In the genomic region with DNA sequence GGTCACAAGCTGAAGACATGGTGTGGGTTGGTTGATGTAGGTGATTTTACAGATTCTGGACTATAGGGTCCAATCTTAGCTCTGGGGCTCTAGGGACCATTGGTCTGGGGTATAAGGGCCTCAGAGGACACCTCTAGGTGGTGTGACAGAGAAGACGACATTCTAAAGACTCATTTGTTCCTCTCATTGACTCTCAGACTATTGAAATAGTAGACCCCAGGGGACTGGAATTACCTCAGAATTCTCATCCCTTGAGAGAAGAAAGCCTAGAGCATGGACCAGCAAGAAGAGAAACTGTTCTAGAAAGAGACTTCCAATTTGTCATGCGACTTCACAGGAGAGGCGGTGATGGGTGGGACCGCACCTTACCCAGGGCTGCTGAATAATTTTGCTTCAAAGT, we compare ENCODE assay signal across 29 mouse cellular contexts. TPM values are rescaled to one million over a fixed set of nuclear protein-coding genes. Genes with fewer than 3 reads are reported as not detected.
A peak's percentile ranks its signal among the peaks of the same experiment; 100 is the strongest.
DNase-seq lines count a peak whose midpoint lies in the region; ATAC-seq and TF ChIP-seq lines count a peak whose summit lies in the region.
"Had no signal": no experiment of that assay in that cellular context is flagged by ENCODE, and none has a peak within 500 bp of the region (broad histone marks: within the 10 kb centered on the region; RNA-seq: fewer than 3 reads in every experiment).

No protein-coding gene starts in this region.

- DNase-seq in liver, embryonic 14.5 days (ENCODE audit: low read depth in 3 of 3, low spot score in 3 of 3) = no peak
- no peak for DNase-seq in liver, postnatal 0 days
- no peak for DNase-seq in embryo, embryonic 11 days
- DNase-seq in midbrain, embryonic 11.5 days (ENCODE audit: low spot score, missing footprints) = no peak
- DNase-seq: adrenal gland, adult 8-10 months; adrenal gland, postnatal 25 days; cerebellum, adult 11-12 months; cerebellum, adult 9-10 months; cerebellum, postnatal 14 days; forebrain, postnatal 0 days; gastrocnemius, postnatal 25 days; heart, adult 18-20 months; heart, postnatal 10 days; heart, postnatal 36 days had no signal

- H3K27ac ChIP-seq in intestine, embryonic 15.5 days = 0 out of 2 replicates have a peak overlapping the region, but pooled peaks have one; percentile 10
- peak overlapping the region; percentile 50; the same call in 1 of the 2 replicates for H3K27ac ChIP-seq in intestine, postnatal 0 days (ENCODE audit: low read depth, low read length)
- H3K27ac ChIP-seq in liver, embryonic 14.5 days = peak overlapping the region; percentile 97
- H3K27ac ChIP-seq in liver, postnatal 0 days (ENCODE audit: low read depth) = 0 out of 2 replicates have a peak overlapping the region, but pooled peaks have one; percentile 79
- H3K27ac ChIP-seq in forebrain, embryonic 15.5 days (replicated peaks) = no peak overlapping the region
- no peak overlapping the region for H3K27ac ChIP-seq in forebrain, embryonic 16.5 days (ENCODE audit: low read length)
- no peak overlapping the region for H3K27ac ChIP-seq in midbrain, embryonic 11.5 days (ENCODE audit: low read depth, low read length)
- H3K27ac ChIP-seq: embryonic facial prominence, embryonic 12.5 days; embryonic facial prominence, embryonic 15.5 days; forebrain, embryonic 12.5 days; heart, embryonic 15.5 days; hindbrain, embryonic 10.5 days; hindbrain, embryonic 13.5 days had no signal

- no peak overlapping the region for H3K4me3 ChIP-seq in intestine, embryonic 15.5 days (replicated peaks)
- H3K4me3 ChIP-seq in intestine, postnatal 0 days (ENCODE audit: low read depth, low read length) = no peak overlapping the region
- no peak overlapping the region for H3K4me3 ChIP-seq in liver, embryonic 14.5 days (ENCODE audit: insufficient read depth in 1 of 2, low read depth in 2 of 2, low read length in 2 of 2)
- no peak overlapping the region for H3K4me3 ChIP-seq in liver, postnatal 0 days (ENCODE audit: low read depth, low read length)
- H3K4me3 ChIP-seq in forebrain, embryonic 15.5 days = no peak overlapping the region
- no peak overlapping the region for H3K4me3 ChIP-seq in forebrain, embryonic 16.5 days (replicated peaks; ENCODE audit: low read length)
- H3K4me3 ChIP-seq in midbrain, embryonic 11.5 days (ENCODE audit: low read depth, low read length) = no peak overlapping the region
- H3K4me3 ChIP-seq: embryonic facial prominence, embryonic 12.5 days; embryonic facial prominence, embryonic 15.5 days; forebrain, embryonic 12.5 days; heart, embryonic 12.5 days; heart, embryonic 15.5 days; hindbrain, embryonic 10.5 days; hindbrain, embryonic 13.5 days had no signal

- WGBS in intestine, embryonic 15.5 days = 93% methylated on average over 4 of the region's 4 CpGs
- WGBS in intestine, postnatal 0 days = 91% methylated on average over 4 of the region's 4 CpGs
- WGBS in liver, embryonic 14.5 days (ENCODE audit: insufficient replicate concordance) = 90% methylated on average over 4 of the region's 4 CpGs
- WGBS in liver, postnatal 0 days (ENCODE audit: insufficient replicate concordance) = 94% methylated on average over 4 of the region's 4 CpGs
- 93% methylated on average over 4 of the region's 4 CpGs for WGBS in forebrain, embryonic 15.5 days
- 93% methylated on average over 4 of the region's 4 CpGs for WGBS in forebrain, embryonic 16.5 days
- WGBS in midbrain, embryonic 11.5 days = 93% methylated on average over 4 of the region's 4 CpGs

- TF ChIP-seq CTCF in intestine, postnatal 0 days (IDR thresholded peaks at IDR 0.05; ENCODE audit: low read depth) = no peak
- TF ChIP-seq CTCF in liver, embryonic 14.5 days (IDR thresholded peaks at IDR 0.05; ENCODE audit: low read depth) = no peak
- no peak for TF ChIP-seq CTCF in liver, postnatal 0 days (IDR thresholded peaks at IDR 0.05; ENCODE audit: low read depth)

- ATAC-seq in intestine, embryonic 15.5 days = peak; percentile 3; the same call in 1 of the 2 replicates
- ATAC-seq in intestine, postnatal 0 days = no peak
- ATAC-seq in liver, embryonic 14.5 days (ENCODE audit: insufficient read depth) = no peak
- no peak for ATAC-seq in liver, postnatal 0 days
- ATAC-seq in forebrain, embryonic 15.5 days (replicated peaks) = no peak
- ATAC-seq in forebrain, embryonic 16.5 days = no peak
- no peak for ATAC-seq in midbrain, embryonic 11.5 days (ENCODE audit: low FRiP score)
- ATAC-seq: activated CD4-positive, CD25-positive, alpha-beta regulatory T cell, adult 4 months; forebrain, postnatal 0 days; hindbrain, embryonic 16.5 days had no signal

- H3K4me2 ChIP-seq in intestine, embryonic 15.5 days (replicated peaks) = no peak overlapping the region
- peak overlapping the region; percentile 24; the same call in 1 of the 2 replicates for H3K4me2 ChIP-seq in intestine, postnatal 0 days (replicated peaks; ENCODE audit: low read depth)
- no peak overlapping the region for H3K4me2 ChIP-seq in liver, embryonic 14.5 days (ENCODE audit: low read depth)
- H3K4me2 ChIP-seq in liver, postnatal 0 days (ENCODE audit: low read depth, low read length) = no peak overlapping the region
- H3K4me2 ChIP-seq in forebrain, embryonic 15.5 days (replicated peaks) = no peak overlapping the region
- no peak overlapping the region for H3K4me2 ChIP-seq in forebrain, embryonic 16.5 days (ENCODE audit: low read length)
- H3K4me2 ChIP-seq in midbrain, embryonic 11.5 days = no peak overlapping the region
- H3K4me2 ChIP-seq: embryonic facial prominence, embryonic 12.5 days; embryonic facial prominence, embryonic 15.5 days; forebrain, embryonic 12.5 days; heart, embryonic 12.5 days; heart, embryonic 15.5 days; hindbrain, embryonic 13.5 days had no signal

- H3K36me3 ChIP-seq in intestine, embryonic 15.5 days = no peaks in the 10 kb centered on the region
- peaks cover 5% of the 10 kb centered on the region for H3K36me3 ChIP-seq in intestine, postnatal 0 days (ENCODE audit: control insufficient read depth, insufficient read depth)
- peaks cover 43% of the 10 kb centered on the region for H3K36me3 ChIP-seq in liver, embryonic 14.5 days (replicated peaks; ENCODE audit: control insufficient read depth, insufficient read depth, low read depth)
- H3K36me3 ChIP-seq in liver, postnatal 0 days (replicated peaks; ENCODE audit: insufficient read depth, low read length) = peaks cover 45% of the 10 kb centered on the region
- no peaks in the 10 kb centered on the region for H3K36me3 ChIP-seq in forebrain, embryonic 15.5 days
- no peaks in the 10 kb centered on the region for H3K36me3 ChIP-seq in forebrain, embryonic 16.5 days (ENCODE audit: control insufficient read depth, insufficient read depth)
- no peaks in the 10 kb centered on the region for H3K36me3 ChIP-seq in midbrain, embryonic 11.5 days (ENCODE audit: control insufficient read depth, insufficient read depth, low read length)
- H3K36me3 ChIP-seq: embryonic facial prominence, embryonic 12.5 days; embryonic facial prominence, embryonic 15.5 days; forebrain, embryonic 12.5 days; heart, embryonic 12.5 days; heart, embryonic 15.5 days; hindbrain, embryonic 10.5 days; hindbrain, embryonic 13.5 days had no signal

- no peaks in the 10 kb centered on the region for H3K9me3 ChIP-seq in intestine, embryonic 15.5 days
- H3K9me3 ChIP-seq in intestine, postnatal 0 days (ENCODE audit: control insufficient read depth) = 0 out of 2 replicates have a peak, but pooled peaks cover 3% of the 10 kb centered on the region
- no peaks in the 10 kb centered on the region for H3K9me3 ChIP-seq in liver, embryonic 14.5 days (ENCODE audit: control insufficient read depth, low read length)
- peaks cover 5% of the 10 kb centered on the region; the same call in 1 of the 2 replicates for H3K9me3 ChIP-seq in liver, postnatal 0 days (ENCODE audit: low read length)
- no peaks in the 10 kb centered on the region for H3K9me3 ChIP-seq in forebrain, embryonic 15.5 days
- no peaks in the 10 kb centered on the region for H3K9me3 ChIP-seq in forebrain, embryonic 16.5 days (ENCODE audit: control insufficient read depth, low read length)
- no peaks in the 10 kb centered on the region for H3K9me3 ChIP-seq in midbrain, embryonic 11.5 days (ENCODE audit: control insufficient read depth, low read length)
- H3K9me3 ChIP-seq: embryonic facial prominence, embryonic 12.5 days; embryonic facial prominence, embryonic 15.5 days; forebrain, embryonic 12.5 days; heart, embryonic 12.5 days; heart, embryonic 15.5 days; hindbrain, embryonic 10.5 days; hindbrain, embryonic 13.5 days had no signal

- no peaks in the 10 kb centered on the region for H3K27me3 ChIP-seq in intestine, embryonic 15.5 days (replicated peaks)
- H3K27me3 ChIP-seq in intestine, postnatal 0 days (replicated peaks; ENCODE audit: control insufficient read depth, insufficient read depth, low read length) = no peaks in the 10 kb centered on the region
- no peaks in the 10 kb centered on the region for H3K27me3 ChIP-seq in liver, embryonic 14.5 days (ENCODE audit: control insufficient read depth, insufficient read depth, low read length)
- H3K27me3 ChIP-seq in liver, postnatal 0 days (ENCODE audit: insufficient read depth, low read length) = no peaks in the 10 kb centered on the region
- no peaks in the 10 kb centered on the region for H3K27me3 ChIP-seq in forebrain, embryonic 15.5 days
- no peaks in the 10 kb centered on the region for H3K27me3 ChIP-seq in forebrain, embryonic 16.5 days (replicated peaks; ENCODE audit: control insufficient read depth, insufficient read depth, low read length)
- H3K27me3 ChIP-seq in midbrain, embryonic 11.5 days (ENCODE audit: control insufficient read depth, insufficient read depth, low read length) = no peaks in the 10 kb centered on the region
- H3K27me3 ChIP-seq: embryonic facial prominence, embryonic 12.5 days; embryonic facial prominence, embryonic 15.5 days; forebrain, embryonic 12.5 days; heart, embryonic 12.5 days; heart, embryonic 15.5 days; hindbrain, embryonic 13.5 days had no signal

- H3K4me1 ChIP-seq in intestine, embryonic 15.5 days (replicated peaks) = peaks cover 19% of the 10 kb centered on the region
- peaks cover 36% of the 10 kb centered on the region for H3K4me1 ChIP-seq in intestine, postnatal 0 days (replicated peaks; ENCODE audit: control insufficient read depth, insufficient read depth, low read length)
- peaks cover 68 to 80% of the 10 kb centered on the region in 2 experiments for H3K4me1 ChIP-seq in liver, embryonic 14.5 days (replicated peaks; ENCODE audit: control insufficient read depth in 2 of 2, insufficient read depth in 2 of 2, low read length in 1 of 2)
- peaks cover 45% of the 10 kb centered on the region for H3K4me1 ChIP-seq in liver, postnatal 0 days (ENCODE audit: insufficient read depth)
- no peaks in the 10 kb centered on the region for H3K4me1 ChIP-seq in forebrain, embryonic 15.5 days
- H3K4me1 ChIP-seq in forebrain, embryonic 16.5 days (replicated peaks; ENCODE audit: control insufficient read depth, insufficient read depth, low read length) = no peaks in the 10 kb centered on the region
- peaks cover 10% of the 10 kb centered on the region for H3K4me1 ChIP-seq in midbrain, embryonic 11.5 days (ENCODE audit: control insufficient read depth, insufficient read depth, low read length)

- H3K9ac ChIP-seq in intestine, embryonic 15.5 days = no peak overlapping the region
- no peak overlapping the region for H3K9ac ChIP-seq in intestine, postnatal 0 days (ENCODE audit: low read depth, low read length)
- H3K9ac ChIP-seq in liver, embryonic 14.5 days (replicated peaks) = no peak overlapping the region
- no peak overlapping the region for H3K9ac ChIP-seq in liver, postnatal 0 days (replicated peaks)
- no peak overlapping the region for H3K9ac ChIP-seq in forebrain, embryonic 15.5 days (replicated peaks)
- no peak overlapping the region for H3K9ac ChIP-seq in forebrain, embryonic 16.5 days (replicated peaks; ENCODE audit: low read depth, low read length)
- no peak overlapping the region for H3K9ac ChIP-seq in midbrain, embryonic 11.5 days (ENCODE audit: low read length)
- H3K9ac ChIP-seq: embryonic facial prominence, embryonic 12.5 days; embryonic facial prominence, embryonic 15.5 days; forebrain, embryonic 12.5 days; forebrain, postnatal 0 days; heart, embryonic 12.5 days; heart, embryonic 15.5 days; hindbrain, embryonic 13.5 days had no signal

- TF ChIP-seq EP300 in liver, embryonic 14.5 days (IDR thresholded peaks at IDR 0.05; ENCODE audit: low read depth) = no peak
- TF ChIP-seq EP300 in liver, postnatal 0 days (IDR thresholded peaks at IDR 0.05; ENCODE audit: low read depth) = no peak

RNA-seq across cellular contexts. Expression of a gene that starts 14.1 kb away (rescaled TPM):
- 3.0 and 3.6 TPM in 2 replicates for polyA plus RNA-seq in intestine, embryonic 15.5 days (2015; fragmentation: Nextera tagmentation; extraction: Ambion mirVana)
- polyA plus RNA-seq in intestine, postnatal 0 days (2015; fragmentation: Nextera tagmentation; extraction: Ambion mirVana) = 1.9 and 2.9 TPM in 2 replicates
- 122 and 308 TPM in 2 replicates for polyA plus RNA-seq in liver, embryonic 14.5 days (2012; rRNA removed)
- 37.0 and 38.7 TPM in 2 replicates for polyA plus RNA-seq in liver, embryonic 14.5 days (2014; fragmentation: Nextera tagmentation; extraction: Ambion mirVana)
- polyA plus RNA-seq in liver, postnatal 0 days (2015; fragmentation: Nextera tagmentation; extraction: Ambion mirVana) = 17.2 and 20.0 TPM in 2 replicates
- 0.36 TPM in 1 of 2 replicates, not detected in the other for polyA plus RNA-seq in forebrain, embryonic 15.5 days (2015; fragmentation: Nextera tagmentation; extraction: Ambion mirVana)
- polyA plus RNA-seq in forebrain, embryonic 16.5 days (2015; fragmentation: Nextera tagmentation; extraction: Ambion mirVana) = 0.27 TPM in 1 of 2 replicates, not detected in the other
- polyA plus RNA-seq in midbrain, embryonic 11.5 days (2014; fragmentation: Nextera tagmentation; extraction: Ambion mirVana) = 0.93 and 1.2 TPM in 2 replicates
- polyA plus RNA-seq: forebrain, postnatal 0 days had no signal

RNA-seq across cellular contexts. Expression of a gene that starts 15.3 kb away (rescaled TPM):
- polyA plus RNA-seq in intestine, embryonic 15.5 days (2015; fragmentation: Nextera tagmentation; extraction: Ambion mirVana) = 32.0 and 37.2 TPM in 2 replicates
- polyA plus RNA-seq in intestine, postnatal 0 days (2015; fragmentation: Nextera tagmentation; extraction: Ambion mirVana) = 66.9 and 68.5 TPM in 2 replicates
- polyA plus RNA-seq in liver, embryonic 14.5 days (2012; rRNA removed) = 4.0 and 5.8 TPM in 2 replicates
- 9.3 and 9.8 TPM in 2 replicates for polyA plus RNA-seq in liver, embryonic 14.5 days (2014; fragmentation: Nextera tagmentation; extraction: Ambion mirVana)
- 5.9 and 6.5 TPM in 2 replicates for polyA plus RNA-seq in liver, postnatal 0 days (2015; fragmentation: Nextera tagmentation; extraction: Ambion mirVana)
- polyA plus RNA-seq in forebrain, embryonic 15.5 days (2015; fragmentation: Nextera tagmentation; extraction: Ambion mirVana) = 36.8 and 40.5 TPM in 2 replicates
- polyA plus RNA-seq in forebrain, embryonic 16.5 days (2015; fragmentation: Nextera tagmentation; extraction: Ambion mirVana) = 32.4 and 42.0 TPM in 2 replicates
- 39.6 and 41.8 TPM in 2 replicates for polyA plus RNA-seq in midbrain, embryonic 11.5 days (2014; fragmentation: Nextera tagmentation; extraction: Ambion mirVana)

RNA-seq across cellular contexts. Expression of a gene that starts 44.9 kb away (rescaled TPM):
- polyA plus RNA-seq in intestine, embryonic 15.5 days (2015; fragmentation: Nextera tagmentation; extraction: Ambion mirVana) = 0.20 and 0.34 TPM in 2 replicates
- polyA plus RNA-seq in intestine, postnatal 0 days (2015; fragmentation: Nextera tagmentation; extraction: Ambion mirVana) = 0.22 and 0.44 TPM in 2 replicates
- polyA plus RNA-seq in liver, embryonic 14.5 days (2012; rRNA removed) = 2.1 and 2.4 TPM in 2 replicates
- polyA plus RNA-seq in liver, embryonic 14.5 days (2014; fragmentation: Nextera tagmentation; extraction: Ambion mirVana) = 2.7 and 2.9 TPM in 2 replicates
- polyA plus RNA-seq in liver, postnatal 0 days (2015; fragmentation: Nextera tagmentation; extraction: Ambion mirVana) = 0.80 and 0.98 TPM in 2 replicates
- 0.36 and 0.56 TPM in 2 replicates for polyA plus RNA-seq in forebrain, embryonic 15.5 days (2015; fragmentation: Nextera tagmentation; extraction: Ambion mirVana)
- polyA plus RNA-seq in forebrain, embryonic 16.5 days (2015; fragmentation: Nextera tagmentation; extraction: Ambion mirVana) = 0.11 and 0.21 TPM in 2 replicates
- 0.29 and 0.56 TPM in 2 replicates for polyA plus RNA-seq in midbrain, embryonic 11.5 days (2014; fragmentation: Nextera tagmentation; extraction: Ambion mirVana)
- polyA plus RNA-seq: activated CD4-positive, CD25-positive, alpha-beta regulatory T cell, adult 4 months; CD4-positive, CD25-positive, alpha-beta regulatory T cell, adult 4 months had no signal

RNA-seq across cellular contexts. Expression of a gene that starts 46.5 kb away (rescaled TPM):
- polyA plus RNA-seq in intestine, embryonic 15.5 days (2015; fragmentation: Nextera tagmentation; extraction: Ambion mirVana) = 1.8 and 2.5 TPM in 2 replicates
- polyA plus RNA-seq in intestine, postnatal 0 days (2015; fragmentation: Nextera tagmentation; extraction: Ambion mirVana) = 0.20 and 0.29 TPM in 2 replicates
- polyA plus RNA-seq in liver, embryonic 14.5 days (2012; rRNA removed) = 0.04 and 0.16 TPM in 2 replicates
- not detected in 2 replicates for polyA plus RNA-seq in liver, embryonic 14.5 days (2014; fragmentation: Nextera tagmentation; extraction: Ambion mirVana)
- polyA plus RNA-seq in liver, postnatal 0 days (2015; fragmentation: Nextera tagmentation; extraction: Ambion mirVana) = 0.15 and 0.21 TPM in 2 replicates
- polyA plus RNA-seq in forebrain, embryonic 15.5 days (2015; fragmentation: Nextera tagmentation; extraction: Ambion mirVana) = 125 and 127 TPM in 2 replicates
- 91.4 and 100 TPM in 2 replicates for polyA plus RNA-seq in forebrain, embryonic 16.5 days (2015; fragmentation: Nextera tagmentation; extraction: Ambion mirVana)
- polyA plus RNA-seq in midbrain, embryonic 11.5 days (2014; fragmentation: Nextera tagmentation; extraction: Ambion mirVana) = 456 and 535 TPM in 2 replicates
- polyA plus RNA-seq: C2C12 had no signal

RNA-seq across cellular contexts. Expression of a gene that starts 49.7 kb away (rescaled TPM):
- polyA plus RNA-seq in intestine, embryonic 15.5 days (2015; fragmentation: Nextera tagmentation; extraction: Ambion mirVana) = 34.2 and 36.1 TPM in 2 replicates
- 10.9 and 11.5 TPM in 2 replicates for polyA plus RNA-seq in intestine, postnatal 0 days (2015; fragmentation: Nextera tagmentation; extraction: Ambion mirVana)
- polyA plus RNA-seq in liver, embryonic 14.5 days (2012; rRNA removed) = 27.9 and 32.5 TPM in 2 replicates
- 19.5 and 21.6 TPM in 2 replicates for polyA plus RNA-seq in liver, embryonic 14.5 days (2014; fragmentation: Nextera tagmentation; extraction: Ambion mirVana)
- polyA plus RNA-seq in liver, postnatal 0 days (2015; fragmentation: Nextera tagmentation; extraction: Ambion mirVana) = 10.9 and 11.4 TPM in 2 replicates
- polyA plus RNA-seq in forebrain, embryonic 15.5 days (2015; fragmentation: Nextera tagmentation; extraction: Ambion mirVana) = 43.5 and 48.9 TPM in 2 replicates
- 47.1 and 47.3 TPM in 2 replicates for polyA plus RNA-seq in forebrain, embryonic 16.5 days (2015; fragmentation: Nextera tagmentation; extraction: Ambion mirVana)
- polyA plus RNA-seq in midbrain, embryonic 11.5 days (2014; fragmentation: Nextera tagmentation; extraction: Ambion mirVana) = 37.0 and 40.4 TPM in 2 replicates

Comparison
In these comparisons a context has a peak if more than half of its experiments do, and no peak if none do; other contexts are left out.
1. H3K27ac ChIP-seq: peak in intestine, embryonic 15.5 days (single experiment), intestine, postnatal 0 days (single experiment), liver, embryonic 14.5 days (single experiment) and liver, postnatal 0 days (single experiment); none in forebrain, embryonic 15.5 days (single experiment), forebrain, embryonic 16.5 days (single experiment) and midbrain, embryonic 11.5 days (single experiment).